Mouse (Mus musculus) liver, embryonic 11.5 days (tissue): Measurements from ENCODE around the gene Ahnak2. TPM values are rescaled to one million over a fixed set of nuclear protein-coding genes. Genes with fewer than 3 reads are reported as not detected.
A peak's percentile ranks its signal among the peaks of the same experiment; 100 is the strongest.

Experiments
- ATAC-seq: fragments of 200-750 bp; cut with Nextera tagmentation; replicated peaks from 2 replicates; pipeline ENCODE4 v1.8.0; 2017; ENCODE audit warnings: moderate number of reproducible peaks, mild to moderate bottlenecking, moderate TSS enrichment, moderate library complexity; ENCODE audit not compliant: low FRiP score
- DNase-seq: peaks from one replicate; pipeline ENCODE4 v3.0.0-alpha.2; 2017; ENCODE audit warnings: low spot score
- H3K27ac ChIP-seq: fragments of 300-500 bp; sonication (generic); 2 replicates; pipeline ENCODE4 v1.5.1; 2014; ENCODE audit warnings: mild to moderate bottlenecking, low read depth, low read length, control low read depth
- H3K27me3 ChIP-seq: fragments of 300-500 bp; sonication (generic); replicated peaks from 2 replicates; pipeline ENCODE4 v1.6.1; 2014; ENCODE audit warnings: low read length, mixed read lengths; ENCODE audit not compliant: control insufficient read depth, insufficient read depth
- H3K36me3 ChIP-seq: fragments of 300-500 bp; sonication (generic); 2 replicates; pipeline ENCODE4 v1.6.1; 2014; ENCODE audit warnings: mild to moderate bottlenecking, low read length, moderate library complexity, mixed read lengths; ENCODE audit not compliant: control insufficient read depth, insufficient read depth
- H3K4me1 ChIP-seq: fragments of 300-500 bp; sonication (generic); replicated peaks from 2 replicates; pipeline ENCODE4 v1.6.1; 2014; ENCODE audit warnings: low read length, mixed read lengths; ENCODE audit not compliant: control insufficient read depth, insufficient read depth
- H3K4me2 ChIP-seq: fragments of 300-500 bp; sonication (generic); 2 replicates; pipeline ENCODE4 v1.6.1; 2014; ENCODE audit warnings: mild to moderate bottlenecking, control low read depth, moderate library complexity
- H3K4me3 ChIP-seq: fragments of 300-500 bp; sonication (generic); 2 replicates; pipeline ENCODE4 v1.5.1; 2014; ENCODE audit warnings: low read depth, low read length, control low read depth
- H3K9ac ChIP-seq: fragments of 300-500 bp; sonication (generic); 2 replicates; pipeline ENCODE4 v1.6.1; 2014; ENCODE audit warnings: low read depth, low read length, control low read depth
- H3K9me3 ChIP-seq: fragments of 300-500 bp; sonication (generic); 2 replicates; pipeline ENCODE4 v1.6.1; 2016; ENCODE audit warnings: low read length, inconsistent platforms, mixed read lengths; ENCODE audit not compliant: control insufficient read depth
- WGBS: fragments of 180-500 bp; shearing (Covaris S2); extraction: QIAGEN DNeasy Blood & Tissue Kit; methylation state at CpG from one replicate; pipeline ENCODE4 v1.1.7; 2014; 5-methylcytosine and 5-hydroxymethylcytosine counted together
- polyA plus RNA-seq: library from polyadenylated mRNA; unstranded; fragments of >200 nt; fragmentation: Nextera tagmentation; extraction: Ambion mirVana; gene quantifications from 2 replicates; pipeline ENCODE4 v1.2.1, GENCODE M21; 2014

The Ahnak2 gene
- polyA plus RNA-seq, 1 experiment from 2014 or later: 0.34 TPM

DNA sequence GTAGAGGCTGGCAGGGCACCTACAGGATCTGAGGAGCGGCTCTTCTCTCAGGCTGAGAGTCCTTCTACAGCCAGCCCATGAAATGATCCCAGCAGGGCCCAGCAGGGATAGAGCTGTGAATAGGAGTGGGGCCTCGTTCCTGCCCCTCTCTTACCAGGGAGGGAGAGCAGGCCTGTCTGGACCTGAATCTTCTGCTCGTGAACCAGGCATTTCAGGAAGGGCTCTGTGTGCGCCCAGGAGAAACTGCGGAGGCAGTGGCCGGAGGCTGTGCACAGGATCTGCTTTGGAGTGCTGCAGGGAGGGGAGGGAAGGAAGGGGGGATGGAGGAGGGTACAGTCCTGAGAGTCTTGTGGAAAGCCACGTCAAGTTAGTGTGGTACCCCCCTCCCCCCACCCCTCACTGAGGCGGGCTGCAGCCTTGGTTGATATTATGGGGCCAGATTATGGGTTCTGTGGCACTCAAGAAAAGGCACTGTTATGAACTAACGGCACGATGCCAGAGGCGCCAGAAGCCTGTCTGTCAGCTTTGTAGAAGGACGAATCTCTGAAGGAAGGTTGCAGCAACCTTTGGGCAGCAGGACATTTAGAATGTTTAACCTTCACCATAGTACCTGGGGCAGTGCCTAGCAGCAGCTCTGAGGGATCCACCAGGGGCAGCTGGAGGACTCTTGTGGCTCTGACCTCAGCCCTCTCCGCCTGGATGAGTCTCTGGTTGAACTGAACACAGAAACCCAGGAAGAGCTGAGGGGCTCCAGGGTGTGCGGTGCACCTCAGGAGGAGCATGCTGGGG is 12.4 kb upstream of the Ahnak2 start:
- WGBS: 81% methylated on average over 14 of the region's 14 CpGs
- Histone ChIP-seq H3K4me3 (no peak overlapping the region), H3K4me1 (0 out of 2 replicates have a peak, but pooled peaks cover 3% of the 10 kb centered on the region), H3K36me3 (peaks cover 10% of the 10 kb centered on the region), H3K4me2 (no peak overlapping the region), H3K9ac (no peak overlapping the region), H3K27me3 (peaks cover 3% of the 10 kb centered on the region; the same call in 1 of the 2 replicates), H3K9me3 (no peaks in the 10 kb centered on the region), H3K27ac (no peak overlapping the region)
- no peak for ATAC-seq
- DNase-seq: no peak

DNA sequence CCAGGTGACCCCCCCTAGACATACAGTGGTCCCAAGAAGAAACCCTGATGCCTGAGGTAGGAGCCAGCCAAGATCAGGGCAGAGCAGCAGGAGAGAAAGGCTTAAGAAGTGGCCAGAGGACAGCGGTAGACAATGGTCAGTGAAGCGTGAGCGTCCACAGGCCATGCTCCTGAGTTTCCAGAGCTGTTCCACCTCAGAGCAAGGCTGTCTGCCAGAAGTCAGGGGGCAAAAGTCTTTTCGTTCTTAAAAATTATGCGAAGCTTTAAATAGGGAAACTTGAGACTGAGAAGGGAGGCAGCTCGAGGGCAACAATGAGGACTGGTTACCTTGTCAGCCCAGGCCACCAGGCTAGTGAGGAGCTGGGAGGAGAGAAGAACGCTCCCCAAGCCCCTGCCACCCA is 10.9 kb upstream of the Ahnak2 start:
- Histone ChIP-seq H3K9me3 (no peaks in the 10 kb centered on the region), H3K4me3 (no peak overlapping the region), H3K4me2 (no peak overlapping the region), H3K9ac (no peak overlapping the region), H3K4me1 (peaks cover 9% of the 10 kb centered on the region; the same call in 1 of the 2 replicates), H3K27me3 (peaks cover 4% of the 10 kb centered on the region; the same call in 1 of the 2 replicates), H3K36me3 (peaks cover 2% of the 10 kb centered on the region), H3K27ac (no peak overlapping the region)
- DNase-seq: no peak
- no peak for ATAC-seq
- WGBS: 90% methylated on average over 7 of the region's 7 CpGs

- no peak overlapping the region for H3K4me2 ChIP-seq
- peaks cover 10% of the 10 kb centered on the region for H3K27me3 ChIP-seq
- H3K27ac ChIP-seq: no peak overlapping the region
- ATAC-seq (no peak), DNase-seq (no peak)
- no peaks in the 10 kb centered on the region for H3K36me3 ChIP-seq
- H3K9ac ChIP-seq: no peak overlapping the region
- peaks cover 11% of the 10 kb centered on the region; the same call in 1 of the 2 replicates for H3K4me1 ChIP-seq
- no peak overlapping the region for H3K4me3 ChIP-seq
- 63% methylated on average over 19 of the region's 19 CpGs for WGBS
- H3K9me3 ChIP-seq: no peaks in the 10 kb centered on the region
Measured at GRCm38 (mm10) chr12:112810092-112810885, 7.8 kb upstream of the Ahnak2 start.

DNA sequence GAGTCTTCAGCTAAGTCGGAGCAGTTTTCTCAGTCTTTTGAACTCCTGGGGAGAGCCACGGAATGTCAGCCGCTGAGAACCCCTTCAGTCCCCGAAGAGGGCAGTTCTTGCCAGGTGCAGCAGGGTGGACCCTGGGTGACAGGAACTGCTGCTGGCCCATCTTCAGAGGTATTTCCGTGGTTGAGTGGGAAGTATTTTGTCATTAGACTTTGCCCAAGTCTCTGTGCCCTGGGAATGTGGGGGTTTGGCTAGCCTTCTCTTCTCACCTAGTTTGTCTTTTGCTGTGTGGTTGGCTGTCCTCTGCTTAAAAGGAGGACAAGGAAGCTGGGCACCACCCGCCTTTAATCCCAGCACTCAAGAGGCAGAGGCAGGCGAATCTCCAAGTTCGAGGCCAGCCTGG is 7.2 kb upstream of the Ahnak2 start:
- Histone ChIP-seq H3K4me2 (peak overlapping the region; percentile 99), H3K27ac (no peak overlapping the region), H3K4me1 (peaks cover 11% of the 10 kb centered on the region; the same call in 1 of the 2 replicates), H3K4me3 (peak overlapping the region; percentile 64), H3K27me3 (peaks cover 16% of the 10 kb centered on the region), H3K9ac (peak overlapping the region; percentile 52; the same call in 1 of the 2 replicates), H3K36me3 (no peaks in the 10 kb centered on the region), H3K9me3 (no peaks in the 10 kb centered on the region)
- no peak for DNase-seq
- no peak for ATAC-seq
- WGBS: 19% methylated on average over 8 of the region's 8 CpGs

DNA sequence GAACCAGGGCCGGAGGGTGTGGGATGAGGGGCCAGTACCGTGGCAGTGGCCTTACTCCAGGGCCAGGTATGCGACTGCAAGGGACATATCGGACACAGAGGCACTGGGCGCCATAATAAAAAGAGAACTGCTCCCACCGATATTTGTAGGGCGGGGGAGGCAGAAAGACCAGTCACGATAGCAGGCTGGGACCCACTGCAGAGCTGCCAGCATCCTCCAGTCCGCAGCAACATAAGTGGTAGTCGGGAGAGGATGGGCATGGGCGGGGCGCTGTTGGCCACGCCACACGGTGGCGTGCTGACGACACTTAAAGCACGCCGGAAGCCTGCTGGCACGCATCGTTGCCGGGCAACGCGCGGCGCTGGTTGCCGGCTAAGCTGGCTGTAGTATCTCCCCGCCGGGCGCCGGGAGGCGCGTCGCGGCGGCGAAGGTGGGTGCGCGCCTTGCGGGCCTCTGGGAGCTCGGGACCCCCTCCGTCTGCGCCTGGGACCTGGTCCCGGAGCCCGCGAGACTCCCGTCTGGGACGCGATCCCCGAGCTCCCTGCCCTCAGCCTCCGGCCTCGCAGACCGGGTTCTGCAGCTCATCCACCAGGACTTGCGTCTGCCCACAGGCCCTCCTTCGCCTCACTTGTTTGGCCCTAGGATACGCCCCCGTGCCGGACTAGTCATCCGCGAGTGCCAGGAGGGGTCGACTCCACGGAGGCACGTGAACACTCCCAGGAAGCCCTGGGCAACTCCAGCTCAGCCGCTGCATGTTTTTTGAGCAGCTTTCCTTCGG is 6.3 kb upstream of the Ahnak2 start, which contains the start of gene Clba1:
TSS of gene Clba1 (plus strand) at position 351 of the 778 bp plus-strand sequence.
- Histone ChIP-seq H3K4me1 (peaks cover 11% of the 10 kb centered on the region; the same call in 1 of the 2 replicates), H3K27ac (no peak within 1 kb of the TSS), H3K27me3 (peaks cover 24% of the 10 kb centered on the region), H3K4me2 (peak within 1 kb of the TSS; percentile 99), H3K36me3 (no peaks in the 10 kb centered on the region), H3K9me3 (no peaks in the 10 kb centered on the region), H3K4me3 (peak within 1 kb of the TSS; percentile 64), H3K9ac (peak within 1 kb of the TSS; percentile 52)
- WGBS: 2% methylated on average over 58 of the region's 64 CpGs
- peak; percentile 82 for DNase-seq
- ATAC-seq: peak; percentile 91

DNA sequence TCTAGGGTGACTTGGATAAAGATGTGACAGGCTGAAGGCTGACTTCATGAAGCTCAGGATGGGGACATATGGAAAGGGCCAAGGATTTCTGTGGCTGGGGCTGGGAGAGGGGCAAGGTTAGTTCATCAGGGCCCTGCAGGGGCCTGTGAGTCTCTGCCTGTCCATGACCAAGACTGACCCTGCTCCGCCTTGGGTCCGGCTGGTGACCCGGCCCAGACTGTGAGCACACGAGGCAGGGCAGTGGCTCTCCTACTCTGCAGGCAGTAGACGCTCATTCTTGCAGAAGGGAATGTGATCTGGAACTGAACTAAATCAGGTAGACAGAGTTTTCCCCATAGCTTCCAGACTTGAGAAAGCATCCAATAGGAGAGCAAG is 5.7 kb upstream of the Ahnak2 start:
- Histone ChIP-seq H3K4me3 (peak overlapping the region; percentile 64), H3K27ac (no peak overlapping the region), H3K36me3 (no peaks in the 10 kb centered on the region), H3K9me3 (no peaks in the 10 kb centered on the region), H3K4me1 (peaks cover 11% of the 10 kb centered on the region; the same call in 1 of the 2 replicates), H3K4me2 (peak overlapping the region; percentile 99), H3K9ac (no peak overlapping the region), H3K27me3 (peaks cover 30% of the 10 kb centered on the region)
- DNase-seq (no peak), ATAC-seq (no peak)
- 70% methylated on average over 5 of the region's 5 CpGs for WGBS

GRCm38 (mm10) chr12:112807796-112808195 is 5.3 kb upstream of the Ahnak2 start:
- Histone ChIP-seq H3K27me3 (peaks cover 34% of the 10 kb centered on the region), H3K4me3 (no peak overlapping the region; the same call in 1 of the 2 replicates), H3K9me3 (no peaks in the 10 kb centered on the region), H3K36me3 (no peaks in the 10 kb centered on the region), H3K27ac (no peak overlapping the region), H3K4me2 (no peak overlapping the region), H3K4me1 (peaks cover 11% of the 10 kb centered on the region; the same call in 1 of the 2 replicates), H3K9ac (no peak overlapping the region)
- 78% methylated on average over 4 of the region's 4 CpGs for WGBS
- DNase-seq (no peak), ATAC-seq (no peak)

GRCm38 (mm10) chr12:112806044-112806443 is 3.6 kb upstream of the Ahnak2 start:
- H3K4me2 ChIP-seq: no peak overlapping the region
- H3K4me1 ChIP-seq: peaks cover 19% of the 10 kb centered on the region
- no peaks in the 10 kb centered on the region for H3K36me3 ChIP-seq
- no peak overlapping the region for H3K4me3 ChIP-seq
- DNase-seq (no peak), ATAC-seq (no peak)
- no peaks in the 10 kb centered on the region for H3K9me3 ChIP-seq
- no peak overlapping the region for H3K27ac ChIP-seq
- 69% methylated on average over 6 of the region's 6 CpGs for WGBS
- no peak overlapping the region for H3K9ac ChIP-seq
- peaks cover 51% of the 10 kb centered on the region for H3K27me3 ChIP-seq
